Mouse (Mus musculus): ENCODE data around the gene Shmt1. TPM values are rescaled to one million over a fixed set of nuclear protein-coding genes. Genes with fewer than 3 reads are reported as not detected.

The Shmt1 gene
- total RNA-seq, 2 experiments from 2014 or later = 11.9 to 13.5 TPM

Other genes with a start within 250 kb of the Shmt1 start
- 10 to 100 TPM; 10.4 to 10.8 TPM for gene Llgl1, start 112.0 kb downstream of the Shmt1 start, total RNA-seq (2021)
- gene Flii, start 84.5 kb downstream of the Shmt1 start, total RNA-seq (2021) = 100 to 1,000 TPM; 124 to 129 TPM
- gene Mief2, start 83.3 kb downstream of the Shmt1 start, total RNA-seq (2021) = 10 to 100 TPM; 30.5 to 34.2 TPM
- gene Top3a, start 34.4 kb downstream of the Shmt1 start, total RNA-seq (2021) = 1 to 10 TPM; 3.8 to 4.4 TPM
- 10 to 100 TPM; 15.2 to 16.8 TPM for gene Smcr8, start 34.2 kb downstream of the Shmt1 start, total RNA-seq (2021)
- 10 to 100 TPM; 24.3 TPM for gene Dhrs7b, start 18.9 kb upstream of the Shmt1 start, total RNA-seq (2021)
- 10 to 100 TPM; 28.9 to 29.6 TPM for gene Tmem11, start 67.6 kb upstream of the Shmt1 start, total RNA-seq (2021)
- 10 to 100 TPM in 1 of 2 experiments, 1 to 10 TPM in 1; 9.9 to 12.4 TPM for gene Natd1, start 103.0 kb upstream of the Shmt1 start, total RNA-seq (2021)
- gene Map2k3, start 120.3 kb upstream of the Shmt1 start, total RNA-seq (2021) = 10 to 100 TPM; 70.9 to 73.4 TPM
- gene Kcnj12, start 210.8 kb upstream of the Shmt1 start, total RNA-seq (2021) = 10 to 100 TPM; 22.1 to 23.4 TPM